Mouse (Mus musculus) liver, embryonic 14.5 days (tissue): ENCODE data around the gene Klhl7. TPM values are rescaled to one million over a fixed set of nuclear protein-coding genes. Genes with fewer than 3 reads are reported as not detected.

Source experiments
- ATAC-seq: fragments of 200-750 bp; cut with Nextera tagmentation; 2 replicates; pipeline ENCODE4 v1.8.0; 2017; ENCODE audit warnings: moderate number of reproducible peaks, mild to moderate bottlenecking, moderate library complexity; ENCODE audit not compliant: insufficient read depth
- DNase-seq, 3 experiments: peaks; one replicate each; pipeline ENCODE4 v3.0.0-alpha.2; 2012 to 2013; ENCODE audit warnings: low read depth in 3 of 3, low spot score in 3 of 3
- H3K27ac ChIP-seq: fragments of 300-500 bp; sonication (generic); 2 replicates; pipeline ENCODE4 v1.5.1; 2014; ENCODE audit warnings: moderate library complexity, mild to moderate bottlenecking, control low read depth, inconsistent platforms
- H3K27me3 ChIP-seq: fragments of 300-500 bp; sonication (generic); 2 replicates; pipeline ENCODE4 v1.6.1; 2014; ENCODE audit warnings: mild to moderate bottlenecking, low read length, moderate library complexity; ENCODE audit not compliant: control insufficient read depth, insufficient read depth
- H3K36me3 ChIP-seq: fragments of 300-500 bp; sonication (generic); replicated peaks from 2 replicates; pipeline ENCODE4 v1.6.1; 2014; ENCODE audit warnings: low read depth; ENCODE audit not compliant: control insufficient read depth, insufficient read depth
- H3K4me1 ChIP-seq, 2 experiments: fragments of 200-500 bp in 1 of 2; fragments of 300-500 bp in 1 of 2; sonication (generic) in 1 of 2; replicated peaks; 2 replicates each; pipeline ENCODE4 v1.6.1; 2012 to 2014; ENCODE audit warnings: antibody characterized with exemption in 1 of 2, inconsistent platforms in 1 of 2, low read length in 1 of 2; ENCODE audit not compliant: control insufficient read depth in 2 of 2, insufficient read depth in 2 of 2
- H3K4me2 ChIP-seq: fragments of 300-500 bp; sonication (generic); 2 replicates; pipeline ENCODE4 v1.6.1; 2014; ENCODE audit warnings: low read depth, mild to moderate bottlenecking, control low read depth, moderate library complexity
- H3K4me3 ChIP-seq, 2 experiments: fragments of 200-500 bp in 1 of 2; fragments of 300-500 bp in 1 of 2; sonication (generic) in 1 of 2; 2 replicates each; pipeline ENCODE4 v1.5.1; 2012 to 2014; ENCODE audit warnings: low read depth in 2 of 2, low read length in 2 of 2, mild to moderate bottlenecking in 2 of 2, control low read depth in 1 of 2, inconsistent platforms in 1 of 2, moderate library complexity in 1 of 2; ENCODE audit not compliant: insufficient read depth in 1 of 2
- H3K9ac ChIP-seq: fragments of 300-500 bp; sonication (generic); replicated peaks from 2 replicates; pipeline ENCODE4 v1.6.1; 2014; ENCODE audit warnings: mild to moderate bottlenecking, control low read depth, moderate library complexity
- H3K9me3 ChIP-seq: fragments of 300-500 bp; sonication (generic); 2 replicates; pipeline ENCODE4 v1.6.1; 2016; ENCODE audit warnings: low read length, mixed read lengths; ENCODE audit not compliant: control insufficient read depth
- CTCF ChIP-seq: IDR thresholded peaks from 2 replicates; pipeline ENCODE4 v1.5.1; 2016; ENCODE audit warnings: antibody characterized with exemption, low read depth, control low read depth
- EP300 ChIP-seq: IDR thresholded peaks from 2 replicates; pipeline ENCODE4 v1.6.1; 2016; ENCODE audit warnings: antibody characterized with exemption, low read depth
- WGBS: fragments of 180-500 bp; shearing (Covaris S2); extraction: QIAGEN DNeasy Blood & Tissue Kit; methylation state at CpG from one replicate; pipeline ENCODE4 v1.1.7; 2014; ENCODE audit not compliant: insufficient replicate concordance; 5-methylcytosine and 5-hydroxymethylcytosine counted together
- polyA plus RNA-seq, 2 experiments: library from polyadenylated mRNA; depleted of rRNA in 1 of 2; stranded (reverse) in 1 of 2; unstranded in 1 of 2; fragments of >200 nt; fragmentation: Nextera tagmentation in 1 of 2; extraction: Ambion mirVana in 1 of 2; gene quantifications; 2 replicates each; pipeline versions ENCODE4 v1.2.1 to v1.2.3; 2012 to 2014

Klhl7 gene
- polyA plus RNA-seq, 2 experiments = 9.8 to 18.1 TPM

DNA sequence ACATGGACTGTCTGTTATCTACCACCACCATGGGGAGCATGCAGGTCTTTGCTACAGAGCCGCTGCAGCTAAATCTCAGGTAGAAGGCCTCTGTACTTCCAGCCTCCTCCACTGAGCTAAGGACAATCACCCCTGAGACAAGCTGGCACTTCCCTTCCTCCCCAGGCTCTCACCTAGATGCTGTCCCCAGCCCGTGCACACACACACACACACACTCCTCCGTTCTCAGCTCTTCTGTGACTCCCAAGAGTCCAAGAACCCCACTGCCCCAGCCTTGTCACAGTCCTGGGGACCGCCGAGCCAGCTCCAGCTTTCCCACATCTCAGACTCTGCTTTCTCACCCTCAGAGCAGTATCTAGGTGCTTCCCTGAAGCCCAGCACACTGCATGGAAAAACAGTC lies 83.6 kb downstream of the Klhl7 start:
- no peak overlapping the region for H3K27ac ChIP-seq
- no peak overlapping the region for H3K4me3 ChIP-seq
- ATAC-seq (no peak), DNase-seq (no peak)
- no peak overlapping the region for H3K4me2 ChIP-seq
- no peaks in the 10 kb centered on the region for H3K9me3 ChIP-seq
- 67% methylated on average over 5 of the region's 5 CpGs for WGBS
- H3K36me3 ChIP-seq = peaks cover 4% of the 10 kb centered on the region
- TF ChIP-seq EP300 (no peak), CTCF (no peak)
- no peaks in the 10 kb centered on the region for H3K27me3 ChIP-seq
- H3K9ac ChIP-seq = no peak overlapping the region
- H3K4me1 ChIP-seq = no peaks in the 10 kb centered on the region

DNA sequence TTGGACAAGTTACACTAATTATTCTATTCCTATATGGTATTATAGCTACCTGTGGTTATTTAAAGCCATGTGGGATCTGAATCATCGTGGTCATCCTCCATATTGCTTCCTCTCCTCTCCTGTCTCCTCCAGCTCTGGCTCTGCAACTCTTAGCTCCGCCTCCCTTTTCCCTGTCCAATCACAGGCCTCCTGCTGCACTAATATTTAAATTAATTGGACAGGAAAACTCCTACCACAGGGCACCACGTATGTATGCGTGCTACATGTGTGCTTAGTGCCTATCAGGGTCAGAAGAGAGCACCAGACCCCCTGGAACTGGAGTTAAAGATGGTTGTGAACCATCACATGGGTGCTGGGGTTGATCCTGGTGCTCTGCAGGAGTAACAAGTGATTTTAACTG lies 88.1 kb downstream of the Klhl7 start:
- TF ChIP-seq EP300 = no peak
- TF ChIP-seq CTCF = no peak
- WGBS = 48% methylated on average over 4 of the region's 4 CpGs
- ATAC-seq (no peak), DNase-seq (no peak)
- Histone ChIP-seq H3K9me3 (no peaks in the 10 kb centered on the region), H3K9ac (no peak overlapping the region), H3K27me3 (no peaks in the 10 kb centered on the region), H3K4me2 (no peak overlapping the region), H3K4me3 (no peak overlapping the region), H3K4me1 (no peaks in the 10 kb centered on the region), H3K27ac (no peak overlapping the region), H3K36me3 (no peaks in the 10 kb centered on the region)

GRCm38 (mm10) chr5:24191821-24192220 lies 91.4 kb downstream of the Klhl7 start:
- Histone ChIP-seq H3K4me3 (no peak overlapping the region), H3K9ac (no peak overlapping the region), H3K36me3 (no peaks in the 10 kb centered on the region), H3K27ac (no peak overlapping the region), H3K9me3 (no peaks in the 10 kb centered on the region), H3K4me2 (no peak overlapping the region), H3K4me1 (no peaks in the 10 kb centered on the region), H3K27me3 (no peaks in the 10 kb centered on the region)
- DNase-seq = no peak
- WGBS = 74% methylated on average over 2 of the region's 2 CpGs
- TF ChIP-seq EP300 (no peak), CTCF (no peak)
- no peak for ATAC-seq

- Histone ChIP-seq H3K4me1 (no peaks in the 10 kb centered on the region), H3K36me3 (no peaks in the 10 kb centered on the region), H3K27ac (no peak overlapping the region), H3K4me3 (no peak overlapping the region), H3K27me3 (no peaks in the 10 kb centered on the region), H3K9me3 (no peaks in the 10 kb centered on the region), H3K4me2 (no peak overlapping the region), H3K9ac (no peak overlapping the region)
- WGBS = 34% methylated on average over 4 of the region's 4 CpGs
- ATAC-seq (no peak), DNase-seq (no peak)
- TF ChIP-seq CTCF = no peak
- TF ChIP-seq EP300 = no peak
Observed at GRCm38 (mm10) chr5:24201006-24201405, 100.6 kb downstream of the Klhl7 start.

GRCm38 (mm10) chr5:24202492-24202891 lies 102.1 kb downstream of the Klhl7 start:
- TF ChIP-seq EP300 (no peak), CTCF (no peak)
- WGBS = 56% methylated on average over 5 of the region's 5 CpGs
- H3K9ac ChIP-seq = no peak overlapping the region
- H3K4me2 ChIP-seq = no peak overlapping the region
- no peaks in the 10 kb centered on the region for H3K4me1 ChIP-seq
- no peaks in the 10 kb centered on the region for H3K36me3 ChIP-seq
- no peak overlapping the region for H3K27ac ChIP-seq
- H3K4me3 ChIP-seq = no peak overlapping the region
- DNase-seq (no peak), ATAC-seq (no peak)
- H3K9me3 ChIP-seq = no peaks in the 10 kb centered on the region
- no peaks in the 10 kb centered on the region for H3K27me3 ChIP-seq

DNA sequence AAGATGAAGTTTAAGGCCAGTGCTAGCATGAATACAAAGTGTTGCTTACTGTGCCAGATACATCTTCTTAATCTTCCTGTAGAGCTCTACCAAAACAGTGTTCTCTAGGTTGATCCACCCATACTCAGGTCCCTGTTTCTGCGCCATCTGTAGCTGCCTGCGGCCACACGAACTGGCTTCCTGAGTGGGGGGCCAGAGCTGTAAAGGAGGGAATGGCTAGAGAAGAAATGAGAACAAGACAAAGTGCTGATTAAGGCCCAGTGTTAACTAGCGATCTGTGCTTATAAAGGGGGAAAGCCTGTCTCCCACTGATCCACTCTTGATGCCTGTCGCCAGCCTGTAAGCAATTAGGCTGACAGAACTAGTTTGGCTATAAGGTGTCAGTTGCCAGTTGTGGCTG lies 102.9 kb downstream of the Klhl7 start:
- H3K9ac ChIP-seq = no peak overlapping the region
- no peak overlapping the region for H3K27ac ChIP-seq
- no peaks in the 10 kb centered on the region for H3K9me3 ChIP-seq
- H3K4me3 ChIP-seq = no peak overlapping the region
- WGBS = 63% methylated on average over 5 of the region's 5 CpGs
- H3K27me3 ChIP-seq = no peaks in the 10 kb centered on the region
- DNase-seq (no peak), ATAC-seq (no peak)
- no peaks in the 10 kb centered on the region for H3K4me1 ChIP-seq
- H3K4me2 ChIP-seq = no peak overlapping the region
- no peaks in the 10 kb centered on the region for H3K36me3 ChIP-seq
- TF ChIP-seq CTCF = no peak
- TF ChIP-seq EP300 = no peak
